Mouse (Mus musculus) lung, embryonic 15.5 days (tissue): ENCODE data around the gene Ms4a12. TPM values are rescaled to one million over a fixed set of nuclear protein-coding genes. Genes with fewer than 3 reads are reported as not detected.

ENCODE experiments used
- ATAC-seq: fragments of 200-750 bp; cut with Nextera tagmentation; 2 replicates; pipeline ENCODE4 v1.8.0; 2017; ENCODE audit warnings: moderate number of reproducible peaks, borderline replicate concordance; ENCODE audit not compliant: low FRiP score, low TSS enrichment; ENCODE audit errors: extremely low read depth
- H3K27ac ChIP-seq: fragments of 300-500 bp; sonication (generic); 2 replicates; pipeline ENCODE4 v1.5.1; 2015; ENCODE audit warnings: moderate library complexity, mild to moderate bottlenecking, inconsistent platforms
- H3K27me3 ChIP-seq: fragments of 300-500 bp; sonication (generic); 2 replicates; pipeline ENCODE4 v1.6.1; 2015; ENCODE audit warnings: inconsistent platforms
- H3K36me3 ChIP-seq: fragments of 300-500 bp; sonication (generic); 2 replicates; pipeline ENCODE4 v1.6.1; 2015; ENCODE audit warnings: inconsistent platforms
- H3K4me1 ChIP-seq: fragments of 300-500 bp; sonication (generic); 2 replicates; pipeline ENCODE4 v1.6.1; 2015; ENCODE audit warnings: inconsistent platforms
- H3K4me2 ChIP-seq: fragments of 300-500 bp; sonication (generic); 2 replicates; pipeline ENCODE4 v1.6.1; 2015; ENCODE audit warnings: inconsistent platforms, mild to moderate bottlenecking, moderate library complexity
- H3K4me3 ChIP-seq: fragments of 300-500 bp; sonication (generic); 2 replicates; pipeline ENCODE4 v1.5.1; 2015; ENCODE audit warnings: mild to moderate bottlenecking, inconsistent platforms
- H3K9ac ChIP-seq: fragments of 300-500 bp; sonication (generic); 2 replicates; pipeline ENCODE4 v1.6.1; 2015; ENCODE audit warnings: inconsistent platforms
- H3K9me3 ChIP-seq: fragments of 300-500 bp; sonication (generic); 2 replicates; pipeline ENCODE4 v1.6.1; 2016; ENCODE audit warnings: inconsistent platforms
- WGBS: fragments of 180-500 bp; shearing (Covaris S2); methylation state at CpG from one replicate; pipeline ENCODE4 v1.1.7; 2015; 5-methylcytosine and 5-hydroxymethylcytosine counted together
- polyA plus RNA-seq: library from polyadenylated mRNA; unstranded; fragments of >200 nt; fragmentation: Nextera tagmentation; extraction: Ambion mirVana; gene quantifications from 2 replicates; pipeline ENCODE4 v1.2.1, GENCODE M21; 2015

Ms4a12 gene
- polyA plus RNA-seq, 1 experiment from 2014 or later, result not detected

DNA sequence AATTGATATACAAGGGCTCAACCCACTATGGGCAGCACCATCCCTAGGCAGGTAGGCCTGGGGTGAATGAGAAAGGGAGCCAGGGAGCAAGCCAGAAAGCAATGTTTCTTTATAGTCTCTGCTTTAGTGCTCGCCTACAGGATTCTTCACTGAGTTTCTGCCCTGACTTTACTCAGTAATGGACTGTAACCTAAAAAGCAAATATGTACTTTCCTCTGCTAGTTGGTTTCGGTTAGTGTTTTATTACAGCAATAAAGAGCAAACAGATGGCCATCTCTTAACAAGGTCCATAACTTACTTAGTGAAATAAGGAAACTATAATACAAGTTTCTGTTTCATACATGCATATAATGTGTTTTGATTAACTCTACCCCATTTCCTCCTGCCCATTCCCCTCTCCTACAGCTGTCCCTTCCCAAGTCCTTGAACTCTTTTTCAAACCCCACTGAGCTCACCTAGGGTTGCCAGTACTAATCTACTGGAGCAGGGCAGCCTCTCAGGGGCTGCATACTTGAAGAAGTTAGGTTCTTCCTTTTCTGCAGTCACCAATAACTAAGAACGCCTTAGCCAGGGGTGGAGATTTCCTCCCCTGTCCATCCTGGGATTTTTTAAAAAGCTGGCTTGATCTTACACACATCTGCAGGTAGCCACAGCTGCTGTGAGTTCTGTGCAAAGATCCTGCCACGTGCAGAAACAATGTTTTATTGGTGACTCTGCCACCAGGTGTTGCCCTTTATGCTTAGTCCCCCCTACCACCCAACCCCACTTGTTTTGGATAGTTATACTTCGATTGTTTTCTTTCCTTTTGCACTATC is 2.9 kb upstream of the Ms4a12 start:
- 56% methylated on average over 5 of the region's 5 CpGs for WGBS
- H3K27ac ChIP-seq, result no peak overlapping the region
- H3K4me3 ChIP-seq, result no peak overlapping the region
- ATAC-seq, result no peak
- H3K9ac ChIP-seq, result no peak overlapping the region
- no peaks in the 10 kb centered on the region for H3K9me3 ChIP-seq
- H3K4me2 ChIP-seq, result no peak overlapping the region
- no peaks in the 10 kb centered on the region for H3K36me3 ChIP-seq
- H3K4me1 ChIP-seq, result no peaks in the 10 kb centered on the region
- no peaks in the 10 kb centered on the region for H3K27me3 ChIP-seq

DNA sequence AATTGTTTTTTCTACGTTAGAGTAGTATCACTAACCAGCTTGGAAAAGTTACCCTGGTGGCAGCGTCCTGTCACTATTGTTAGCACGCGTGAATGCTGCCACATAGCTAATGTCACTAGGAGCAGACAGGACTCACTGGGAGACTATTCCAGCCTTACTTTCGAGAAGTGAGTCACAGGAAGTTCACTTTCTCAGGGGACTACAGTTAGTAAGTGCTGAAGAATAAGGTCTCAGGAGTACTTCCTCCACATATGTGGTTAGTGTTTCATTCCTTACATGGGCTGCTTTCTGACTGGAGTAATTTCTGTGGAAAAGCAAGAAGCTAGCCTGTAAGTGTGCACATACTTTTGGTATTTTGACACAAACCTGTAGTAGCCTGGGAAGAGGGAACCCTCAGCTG is 2.0 kb upstream of the Ms4a12 start:
- Histone ChIP-seq H3K9ac (no peak overlapping the region), H3K36me3 (no peaks in the 10 kb centered on the region), H3K4me2 (no peak overlapping the region), H3K4me3 (no peak overlapping the region), H3K27ac (no peak overlapping the region), H3K27me3 (no peaks in the 10 kb centered on the region), H3K9me3 (no peaks in the 10 kb centered on the region), H3K4me1 (no peaks in the 10 kb centered on the region)
- no peak for ATAC-seq
- whole genome bisulfite sequencing, result 71% methylated on average over 5 of the region's 5 CpGs

DNA sequence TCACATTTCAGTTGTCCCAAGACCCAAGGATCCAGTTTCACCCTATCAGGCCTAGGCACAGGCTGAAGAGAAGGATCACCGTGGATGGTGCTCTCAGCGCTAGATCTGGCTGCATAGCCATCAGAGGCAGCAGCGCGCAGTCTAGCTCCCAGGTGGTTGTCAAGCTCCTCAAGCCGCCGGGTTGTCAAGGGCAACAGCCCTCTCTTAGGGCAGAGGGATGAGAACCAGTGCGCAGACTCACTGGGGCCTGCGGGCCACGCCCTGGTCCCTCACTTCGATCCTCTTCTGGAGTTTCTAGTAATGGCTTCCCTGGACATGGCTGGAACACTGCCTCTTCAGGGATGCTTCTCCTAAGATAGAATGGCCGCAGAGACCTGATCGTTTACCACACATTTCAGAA is 35.7 kb downstream of the Ms4a12 start, which contains the start of gene Ms4a13:
Gene Ms4a13 (minus strand): TSS at position 192 of the 400 bp plus-strand sequence.
- Histone ChIP-seq H3K27ac (no peak within 1 kb of the TSS), H3K9ac (no peak within 1 kb of the TSS), H3K36me3 (no peaks in the 10 kb centered on the region), H3K4me2 (no peak within 1 kb of the TSS), H3K4me3 (no peak within 1 kb of the TSS), H3K4me1 (no peaks in the 10 kb centered on the region), H3K27me3 (no peaks in the 10 kb centered on the region), H3K9me3 (no peaks in the 10 kb centered on the region)
- no peak for ATAC-seq
- 49% methylated on average over 12 of the region's 12 CpGs for WGBS

GRCm38 (mm10) chr19:11192552-11192951 is 39.7 kb downstream of the Ms4a12 start:
- 71% methylated on average over 1 of the region's 1 CpGs for WGBS
- no peak overlapping the region for H3K4me2 ChIP-seq
- no peaks in the 10 kb centered on the region for H3K36me3 ChIP-seq
- no peak for ATAC-seq
- no peaks in the 10 kb centered on the region for H3K9me3 ChIP-seq
- H3K4me1 ChIP-seq, result no peaks in the 10 kb centered on the region
- H3K27ac ChIP-seq, result no peak overlapping the region
- H3K9ac ChIP-seq, result no peak overlapping the region
- H3K4me3 ChIP-seq, result no peak overlapping the region
- H3K27me3 ChIP-seq, result no peaks in the 10 kb centered on the region

GRCm38 (mm10) chr19:11184121-11184520 is 48.1 kb downstream of the Ms4a12 start:
- no peak overlapping the region for H3K27ac ChIP-seq
- no peak overlapping the region for H3K4me3 ChIP-seq
- no peaks in the 10 kb centered on the region for H3K27me3 ChIP-seq
- H3K4me2 ChIP-seq, result no peak overlapping the region
- WGBS, result 15% methylated on average over 5 of the region's 5 CpGs
- H3K9me3 ChIP-seq, result no peaks in the 10 kb centered on the region
- no peak for ATAC-seq
- no peak overlapping the region for H3K9ac ChIP-seq
- no peaks in the 10 kb centered on the region for H3K4me1 ChIP-seq
- no peaks in the 10 kb centered on the region for H3K36me3 ChIP-seq

GRCm38 (mm10) chr19:11177464-11177863 is 54.8 kb downstream of the Ms4a12 start:
- H3K9ac ChIP-seq, result no peak overlapping the region
- no peaks in the 10 kb centered on the region for H3K36me3 ChIP-seq
- H3K27me3 ChIP-seq, result no peaks in the 10 kb centered on the region
- H3K9me3 ChIP-seq, result no peaks in the 10 kb centered on the region
- 66% methylated on average over 2 of the region's 2 CpGs for WGBS
- H3K4me2 ChIP-seq, result no peak overlapping the region
- H3K27ac ChIP-seq, result no peak overlapping the region
- H3K4me3 ChIP-seq, result no peak overlapping the region
- no peak for ATAC-seq
- no peaks in the 10 kb centered on the region for H3K4me1 ChIP-seq

GRCm38 (mm10) chr19:11165172-11165571 is 67.1 kb downstream of the Ms4a12 start, which contains the start of gene 1700025F22Rik:
TSS of gene 1700025F22Rik (minus strand) at chr19:11165320.
- ATAC-seq, result no peak
- H3K27ac ChIP-seq, result no peak within 1 kb of the TSS
- H3K36me3 ChIP-seq, result no peaks in the 10 kb centered on the region
- H3K27me3 ChIP-seq, result no peaks in the 10 kb centered on the region
- WGBS, result 32% methylated on average over 10 of the region's 10 CpGs
- no peaks in the 10 kb centered on the region for H3K4me1 ChIP-seq
- no peaks in the 10 kb centered on the region for H3K9me3 ChIP-seq
- H3K9ac ChIP-seq, result no peak within 1 kb of the TSS
- no peak within 1 kb of the TSS for H3K4me3 ChIP-seq
- no peak within 1 kb of the TSS for H3K4me2 ChIP-seq

Other genes with a start within 250 kb of the Ms4a12 start
- gene Ms4a15, start 239.2 kb downstream of the Ms4a12 start, polyA plus RNA-seq, result 0.27 TPM in 1 of 2 replicates, not detected in the other
- gene Ms4a18, start 214.4 kb downstream of the Ms4a12 start, polyA plus RNA-seq, result not detected in 2 replicates
- 0.19 TPM in 1 of 2 replicates, not detected in the other for gene Ms4a8a, start 151.3 kb downstream of the Ms4a12 start, polyA plus RNA-seq
- not detected in 2 replicates for gene 1700017D01Rik, start 101.6 kb downstream of the Ms4a12 start, polyA plus RNA-seq
- gene 1700025F22Rik, start 67.1 kb downstream of the Ms4a12 start, polyA plus RNA-seq, result not detected in 2 replicates
- not detected in 2 replicates for gene Ms4a13, start 35.7 kb downstream of the Ms4a12 start, polyA plus RNA-seq
- not detected in 2 replicates for gene Ms4a1, start 33.8 kb upstream of the Ms4a12 start, polyA plus RNA-seq
- not detected in 2 replicates for gene Ms4a5, start 51.4 kb upstream of the Ms4a12 start, polyA plus RNA-seq
- 0.05 and 0.06 TPM in 2 replicates for gene Ms4a14, start 82.0 kb upstream of the Ms4a12 start, polyA plus RNA-seq
- gene Ms4a7, start 103.7 kb upstream of the Ms4a12 start, polyA plus RNA-seq, result 4.4 and 4.6 TPM in 2 replicates
- 4.6 and 6.4 TPM in 2 replicates for gene Ms4a4a, start 143.1 kb upstream of the Ms4a12 start, polyA plus RNA-seq
- 1.2 and 1.9 TPM in 2 replicates for gene Ms4a4c, start 172.3 kb upstream of the Ms4a12 start, polyA plus RNA-seq
- 0.04 and 0.69 TPM in 2 replicates for gene Ms4a4b, start 211.1 kb upstream of the Ms4a12 start, polyA plus RNA-seq
- 6.0 and 7.9 TPM in 2 replicates for gene Ms4a6c, start 236.9 kb upstream of the Ms4a12 start, polyA plus RNA-seq